Mouse (Mus musculus) macrophage (primary cell): ENCODE data around the gene Cdkn1a. TPM values are rescaled to one million over a fixed set of nuclear protein-coding genes. Genes with fewer than 3 reads are reported as not detected.

Source experiments
- H3K27ac ChIP-seq: fragments of 350-480 bp; formaldehyde crosslinking; 2 replicates; pipeline ENCODE4 v1.9.0; 2021
- H3K36me3 ChIP-seq: fragments of 350-480 bp; formaldehyde crosslinking; 2 replicates; pipeline ENCODE4 v1.9.0; 2021; ENCODE audit errors: inconsistent target
- H3K4me3 ChIP-seq: fragments of 350-480 bp; formaldehyde crosslinking; 2 replicates; pipeline ENCODE4 v1.9.0; 2021; ENCODE audit errors: inconsistent target
- H3K79me2 ChIP-seq: fragments of 350-480 bp; formaldehyde crosslinking; 2 replicates; pipeline ENCODE4 v1.9.0; 2021; ENCODE audit errors: inconsistent target
- WGBS: methylation state at CpG from one replicate; pipeline ENCODE4 v1.1.7; 2026; ENCODE audit warnings: inconsistent platforms; ENCODE audit not compliant: missing documents; 5-methylcytosine and 5-hydroxymethylcytosine counted together
- polyA plus RNA-seq: library from polyadenylated mRNA; stranded (reverse); fragments of 250-400 nt; gene quantifications from 3 replicates; pipeline ENCODE4 v1.2.4, GENCODE M21; 2018; ENCODE audit warnings: inconsistent platforms

Gene Cdkn1a
- polyA plus RNA-seq, 1 experiment from 2014 or later = 176 TPM

DNA sequence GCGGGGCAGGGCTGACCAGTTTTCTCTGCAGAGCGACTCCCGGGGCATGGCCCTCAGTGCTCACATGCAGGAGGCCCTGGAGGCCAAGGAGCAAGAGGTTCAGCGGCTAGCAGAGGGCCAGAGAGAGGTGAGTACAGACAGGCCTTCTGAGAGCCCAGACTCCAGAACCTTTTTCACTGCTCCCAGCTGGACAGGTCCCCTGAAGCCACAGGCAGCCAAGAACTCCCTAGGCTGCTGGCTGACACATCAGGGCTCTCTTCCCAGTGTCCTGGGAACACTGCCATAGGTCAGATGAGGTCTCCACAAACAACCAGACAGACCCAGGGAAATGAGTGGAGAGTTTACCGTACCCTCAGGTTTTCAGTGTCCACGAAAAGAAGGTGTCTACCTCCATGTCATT, 45.5 kb downstream of the Cdkn1a start:
- WGBS = 91% methylated on average over 6 of the region's 6 CpGs
- Histone ChIP-seq H3K27ac (no peak overlapping the region), H3K36me3 (no peaks in the 10 kb centered on the region), H3K4me3 (no peak overlapping the region), H3K79me2 (no peaks in the 10 kb centered on the region)

- Histone ChIP-seq H3K4me3 (no peak overlapping the region), H3K36me3 (no peaks in the 10 kb centered on the region), H3K27ac (no peak overlapping the region), H3K79me2 (no peaks in the 10 kb centered on the region)
- WGBS = 91% methylated on average over 7 of the region's 7 CpGs
These were observed 47.1 kb downstream of the Cdkn1a start for GRCm38 (mm10) chr17:29137906-29138305.

GRCm38 (mm10) chr17:29141577-29141976, 50.8 kb downstream of the Cdkn1a start:
- no peaks in the 10 kb centered on the region for H3K36me3 ChIP-seq
- no peaks in the 10 kb centered on the region for H3K79me2 ChIP-seq
- WGBS = 74% methylated on average over 3 of the region's 3 CpGs
- no peak overlapping the region for H3K27ac ChIP-seq
- no peak overlapping the region for H3K4me3 ChIP-seq

- WGBS = 63% methylated on average over 8 of the region's 8 CpGs
- Histone ChIP-seq H3K27ac (no peak overlapping the region), H3K4me3 (no peak overlapping the region), H3K36me3 (no peaks in the 10 kb centered on the region), H3K79me2 (no peaks in the 10 kb centered on the region)
These were observed 52.5 kb downstream of the Cdkn1a start for GRCm38 (mm10) chr17:29143266-29143665.

DNA sequence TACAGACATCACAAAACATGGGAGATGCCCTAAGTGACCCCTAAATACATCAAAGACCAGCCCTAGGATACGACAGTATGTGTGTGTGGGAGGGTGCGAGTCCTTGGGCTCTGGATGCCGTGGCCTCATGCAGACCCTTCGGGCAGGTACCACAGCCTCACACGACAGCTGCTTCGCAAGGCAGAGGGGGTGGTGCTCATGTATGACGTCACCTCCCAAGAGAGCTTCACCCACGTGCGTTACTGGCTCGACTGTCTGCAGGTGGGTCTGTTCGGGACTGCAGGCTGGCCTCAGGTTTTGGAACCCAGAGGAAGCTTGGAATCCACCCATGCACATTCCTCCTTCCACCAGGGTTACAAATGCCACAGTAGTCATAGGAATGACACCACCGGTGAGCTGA, 54.3 kb downstream of the Cdkn1a start:
- H3K27ac ChIP-seq = no peak overlapping the region
- H3K4me3 ChIP-seq = no peak overlapping the region
- H3K79me2 ChIP-seq = no peaks in the 10 kb centered on the region
- WGBS = 82% methylated on average over 11 of the region's 12 CpGs
- no peaks in the 10 kb centered on the region for H3K36me3 ChIP-seq

GRCm38 (mm10) chr17:29147273-29147672, 56.5 kb downstream of the Cdkn1a start:
- no peaks in the 10 kb centered on the region for H3K36me3 ChIP-seq
- WGBS = 72% methylated on average over 14 of the region's 14 CpGs
- H3K27ac ChIP-seq = no peak overlapping the region
- H3K79me2 ChIP-seq = no peaks in the 10 kb centered on the region
- no peak overlapping the region for H3K4me3 ChIP-seq

GRCm38 (mm10) chr17:29147773-29148172, 57.0 kb downstream of the Cdkn1a start:
- WGBS = 85% methylated on average over 6 of the region's 6 CpGs
- Histone ChIP-seq H3K36me3 (no peaks in the 10 kb centered on the region), H3K79me2 (no peaks in the 10 kb centered on the region), H3K27ac (no peak overlapping the region), H3K4me3 (no peak overlapping the region)

GRCm38 (mm10) chr17:29149766-29150165, 59.0 kb downstream of the Cdkn1a start:
- WGBS = 70% methylated on average over 7 of the region's 7 CpGs
- Histone ChIP-seq H3K27ac (no peak overlapping the region), H3K79me2 (no peaks in the 10 kb centered on the region), H3K4me3 (no peak overlapping the region), H3K36me3 (no peaks in the 10 kb centered on the region)

Other genes with a start within 250 kb of the Cdkn1a start
- gene Pnpla1, start 232.6 kb upstream of the Cdkn1a start, polyA plus RNA-seq = not detected in 3 replicates
- gene 4930539E08Rik, start 175.7 kb upstream of the Cdkn1a start, polyA plus RNA-seq = 0.33 to 1.1 TPM (median 0.77 TPM) in 3 replicates
- gene Pxt1, start 147.1 kb upstream of the Cdkn1a start, polyA plus RNA-seq = 0.27 TPM in 1 of 3 replicates, not detected in the others
- 29.1 to 47.2 TPM (median 39.6 TPM) in 3 replicates for gene Kctd20, start 139.0 kb upstream of the Cdkn1a start, polyA plus RNA-seq
- gene Stk38, start 83.0 kb upstream of the Cdkn1a start, polyA plus RNA-seq = 50.4 to 96.1 TPM (median 84.7 TPM) in 3 replicates
- 60.3 to 155 TPM (median 85.0 TPM) in 3 replicates for gene Srsf3, start 58.3 kb upstream of the Cdkn1a start, polyA plus RNA-seq
- gene Rab44, start 23.2 kb downstream of the Cdkn1a start, polyA plus RNA-seq = 0.33 to 1.5 TPM (median 0.94 TPM) in 3 replicates
- gene Cpne5, start 147.2 kb downstream of the Cdkn1a start, polyA plus RNA-seq = not detected in 3 replicates
- gene Ppil1, start 173.2 kb downstream of the Cdkn1a start, polyA plus RNA-seq = 10.6 to 36.8 TPM (median 15.8 TPM) in 3 replicates
- 108 to 138 TPM (median 122 TPM) in 3 replicates for gene BC004004, start 177.8 kb downstream of the Cdkn1a start, polyA plus RNA-seq
- 0.22 TPM in 1 of 3 replicates, not detected in the others for gene Pi16, start 226.7 kb downstream of the Cdkn1a start, polyA plus RNA-seq